Mouse (Mus musculus) stomach, embryonic 14.5 days (tissue): ENCODE data around the gene H2-K1. TPM values are rescaled to one million over a fixed set of nuclear protein-coding genes. Genes with fewer than 3 reads are reported as not detected.

Source experiments
- ATAC-seq: fragments of 200-750 bp; cut with Nextera tagmentation; 2 replicates; pipeline ENCODE4 v1.8.0; 2017; ENCODE audit warnings: low read depth, moderate TSS enrichment; ENCODE audit not compliant: insufficient number of reproducible peaks, insufficient read depth, low FRiP score
- H3K27ac ChIP-seq: fragments of 300-500 bp; sonication (generic); 2 replicates; pipeline ENCODE4 v1.5.1; 2014; ENCODE audit warnings: mild to moderate bottlenecking, low read length, moderate library complexity, mixed read lengths
- H3K27me3 ChIP-seq: fragments of 300-500 bp; sonication (generic); 2 replicates; pipeline ENCODE4 v1.6.1; 2014; ENCODE audit warnings: low read length, control low read depth, mixed read lengths; ENCODE audit not compliant: control insufficient read depth, insufficient read depth
- H3K36me3 ChIP-seq: fragments of 300-500 bp; sonication (generic); 2 replicates; pipeline ENCODE4 v1.6.1; 2014; ENCODE audit warnings: mild to moderate bottlenecking, control low read depth, low read length, moderate library complexity, mixed read lengths; ENCODE audit not compliant: control insufficient read depth, insufficient read depth
- H3K4me1 ChIP-seq: fragments of 300-500 bp; sonication (generic); 2 replicates; pipeline ENCODE4 v1.6.1; 2014; ENCODE audit warnings: low read length, control low read depth, mixed read lengths; ENCODE audit not compliant: control insufficient read depth, insufficient read depth
- H3K4me2 ChIP-seq: fragments of 300-500 bp; sonication (generic); replicated peaks from 2 replicates; pipeline ENCODE4 v1.6.1; 2014; ENCODE audit warnings: low read depth, low read length, control low read depth
- H3K4me3 ChIP-seq: fragments of 300-500 bp; sonication (generic); 2 replicates; pipeline ENCODE4 v1.5.1; 2014; ENCODE audit warnings: low read depth, low read length, control low read depth
- H3K9ac ChIP-seq: fragments of 300-500 bp; sonication (generic); replicated peaks from 2 replicates; pipeline ENCODE4 v1.6.1; 2014; ENCODE audit warnings: low read depth, mild to moderate bottlenecking, control low read depth, low read length, moderate library complexity, mixed read lengths
- H3K9me3 ChIP-seq: fragments of 300-500 bp; sonication (generic); 2 replicates; pipeline ENCODE4 v1.6.1; 2016; ENCODE audit warnings: low read depth, low read length, control low read depth; ENCODE audit not compliant: control insufficient read depth
- WGBS: fragments of 180-500 bp; shearing (Covaris S2); extraction: QIAGEN DNeasy Blood & Tissue Kit; methylation state at CpG from one replicate; pipeline ENCODE4 v1.1.7; 2014; 5-methylcytosine and 5-hydroxymethylcytosine counted together
- polyA plus RNA-seq: library from polyadenylated mRNA; unstranded; fragments of >200 nt; fragmentation: Nextera tagmentation; extraction: Ambion mirVana; gene quantifications from 2 replicates; pipeline ENCODE4 v1.2.1, GENCODE M21; 2014

The H2-K1 gene
- polyA plus RNA-seq, 1 experiment from 2014 or later = 38.8 TPM

GRCm38 (mm10) chr17:34029150-34029889 is 29.2 kb upstream of the H2-K1 start:
- peak overlapping the region; percentile 99 for H3K4me2 ChIP-seq
- no peak overlapping the region for H3K27ac ChIP-seq
- H3K9ac ChIP-seq = no peak overlapping the region
- peaks cover 42% of the 10 kb centered on the region for H3K4me1 ChIP-seq
- H3K36me3 ChIP-seq = peaks cover 26% of the 10 kb centered on the region
- WGBS = 88% methylated on average over 18 of the region's 18 CpGs
- no peaks in the 10 kb centered on the region for H3K9me3 ChIP-seq
- H3K4me3 ChIP-seq = 0 out of 2 replicates have a peak overlapping the region, but pooled peaks have one; percentile 65
- H3K27me3 ChIP-seq = no peaks in the 10 kb centered on the region
- no peak for ATAC-seq

- Histone ChIP-seq H3K9ac (no peak overlapping the region), H3K36me3 (peaks cover 19% of the 10 kb centered on the region), H3K9me3 (no peaks in the 10 kb centered on the region), H3K4me1 (peaks cover 47% of the 10 kb centered on the region), H3K27me3 (no peaks in the 10 kb centered on the region), H3K4me3 (peak overlapping the region; percentile 61; the same call in 1 of the 2 replicates), H3K4me2 (peak overlapping the region; percentile 96), H3K27ac (peak overlapping the region; percentile 56; the same call in 1 of the 2 replicates)
- ATAC-seq = no peak
- 73% methylated on average over 17 of the region's 17 CpGs for WGBS
These were observed 28.5 kb upstream of the H2-K1 start for GRCm38 (mm10) chr17:34028501-34029149.

- under 1% methylated on average over 49 of the region's 49 CpGs for WGBS
- peak; percentile 82 for ATAC-seq
- Histone ChIP-seq H3K27me3 (no peaks in the 10 kb centered on the region), H3K36me3 (peaks cover 19% of the 10 kb centered on the region), H3K27ac (peak within 1 kb of the TSS; percentile 56), H3K9ac (peak within 1 kb of the TSS; percentile 55), H3K4me3 (peak within 1 kb of the TSS; percentile 61), H3K4me1 (peaks cover 41% of the 10 kb centered on the region), H3K4me2 (peak within 1 kb of the TSS; percentile 96), H3K9me3 (no peaks in the 10 kb centered on the region)
These were observed 27.6 kb upstream of the H2-K1 start, which contains the start of gene H2-Ke6 for GRCm38 (mm10) chr17:34027656-34028223. H2-Ke6 (minus strand) TSS chr17:34028060.

- H3K36me3 ChIP-seq = peaks cover 19% of the 10 kb centered on the region
- H3K9me3 ChIP-seq = no peaks in the 10 kb centered on the region
- peak overlapping the region; percentile 56 for H3K27ac ChIP-seq
- H3K4me1 ChIP-seq = peaks cover 39% of the 10 kb centered on the region
- ATAC-seq = no peak
- 8% methylated on average over 36 of the region's 36 CpGs for WGBS
- peak overlapping the region; percentile 55 for H3K9ac ChIP-seq
- H3K27me3 ChIP-seq = no peaks in the 10 kb centered on the region
- peak overlapping the region; percentile 61 for H3K4me3 ChIP-seq
- peak overlapping the region; percentile 96 for H3K4me2 ChIP-seq
These were observed 26.9 kb upstream of the H2-K1 start for GRCm38 (mm10) chr17:34026917-34027655.

- H3K4me1 ChIP-seq = peaks cover 39% of the 10 kb centered on the region
- WGBS = 42% methylated on average over 2 of the region's 2 CpGs
- no peak overlapping the region for H3K4me2 ChIP-seq
- H3K27me3 ChIP-seq = no peaks in the 10 kb centered on the region
- H3K27ac ChIP-seq = no peak overlapping the region
- H3K9me3 ChIP-seq = no peaks in the 10 kb centered on the region
- no peak overlapping the region for H3K9ac ChIP-seq
- 0 out of 2 replicates have a peak overlapping the region, but pooled peaks have one; percentile 90 for H3K4me3 ChIP-seq
- H3K36me3 ChIP-seq = peaks cover 24% of the 10 kb centered on the region
- ATAC-seq = no peak
These were observed 26.1 kb upstream of the H2-K1 start for GRCm38 (mm10) chr17:34026221-34026620.

GRCm38 (mm10) chr17:34025756-34026151 is 25.6 kb upstream of the H2-K1 start:
- Histone ChIP-seq H3K27me3 (no peaks in the 10 kb centered on the region), H3K36me3 (peaks cover 24% of the 10 kb centered on the region), H3K4me2 (peak overlapping the region; percentile 94), H3K4me3 (peak overlapping the region; percentile 90), H3K9ac (no peak overlapping the region; the same call in 1 of the 2 replicates), H3K27ac (no peak overlapping the region), H3K4me1 (peaks cover 39% of the 10 kb centered on the region), H3K9me3 (no peaks in the 10 kb centered on the region)
- no peak for ATAC-seq
- 14% methylated on average over 7 of the region's 7 CpGs for WGBS

GRCm38 (mm10) chr17:34024861-34025755 is 25.0 kb upstream of the H2-K1 start:
- no peaks in the 10 kb centered on the region for H3K9me3 ChIP-seq
- peak overlapping the region; percentile 90 for H3K4me3 ChIP-seq
- peak overlapping the region; percentile 87 for H3K9ac ChIP-seq
- peak overlapping the region; percentile 94 for H3K4me2 ChIP-seq
- no peaks in the 10 kb centered on the region for H3K27me3 ChIP-seq
- ATAC-seq = peak; percentile 13; the same call in 1 of the 2 replicates
- peak overlapping the region; percentile 90 for H3K27ac ChIP-seq
- H3K36me3 ChIP-seq = peaks cover 23% of the 10 kb centered on the region
- H3K4me1 ChIP-seq = peaks cover 32% of the 10 kb centered on the region
- under 1% methylated on average over 55 of the region's 57 CpGs for WGBS
